Mouse (Mus musculus) adrenal gland, adult 2 months (tissue): ENCODE data around the gene Dr1. TPM values are rescaled to one million over a fixed set of nuclear protein-coding genes. Genes with fewer than 3 reads are reported as not detected.

ENCODE experiments used
- polyA plus RNA-seq: library from polyadenylated mRNA; depleted of rRNA; stranded (reverse); fragments of >200 nt; gene quantifications from 2 replicates; pipeline ENCODE4 v1.2.3, GENCODE M21; 2012; rRNA removed
- total RNA-seq, 2 experiments: library from RNA; stranded (reverse); gene quantifications; 2 replicates each; pipeline ENCODE4 v1.2.3; 2021

Gene Dr1
- total and polyA plus RNA-seq, 3 experiments, result 27.9 to 32.7 (median 30.4) TPM

Other genes with a start within 250 kb of the Dr1 start
- gene Mtf2, start 203.2 kb upstream of the Dr1 start, total RNA-seq, result 10 to 100 TPM; 18.4 to 26.6 TPM
- gene Mtf2, start 203.2 kb upstream of the Dr1 start, polyA plus RNA-seq, result 4.0 and 5.3 TPM in 2 replicates
- 10 to 100 TPM; 61.8 to 92.0 TPM for gene Tmed5, start 136.3 kb upstream of the Dr1 start, total RNA-seq
- 214 and 243 TPM in 2 replicates for gene Tmed5, start 136.3 kb upstream of the Dr1 start, polyA plus RNA-seq
- gene Ccdc18, start 136.0 kb upstream of the Dr1 start, total RNA-seq, result 1 to 10 TPM in 1 of 2 experiments, under 1 TPM in 1; 0.62 to 1.5 TPM
- 0.10 TPM in 1 of 2 replicates, not detected in the other for gene Ccdc18, start 136.0 kb upstream of the Dr1 start, polyA plus RNA-seq
- gene Pigg, start 43.7 kb downstream of the Dr1 start, total RNA-seq, result 10 to 100 TPM; 11.6 to 13.0 TPM
- 5.7 and 7.6 TPM in 2 replicates for gene Pigg, start 43.7 kb downstream of the Dr1 start, polyA plus RNA-seq
- 1 to 10 TPM; 1.6 to 3.3 TPM for gene Gm42517, start 99.0 kb downstream of the Dr1 start, total RNA-seq
- gene Gm42517, start 99.0 kb downstream of the Dr1 start, polyA plus RNA-seq, result 13.9 and 14.2 TPM in 2 replicates
- not detected for gene Pde6b, start 119.5 kb downstream of the Dr1 start, total RNA-seq
- not detected in 2 replicates for gene Pde6b, start 119.5 kb downstream of the Dr1 start, polyA plus RNA-seq
- gene Atp5k, start 165.6 kb downstream of the Dr1 start, total RNA-seq, result 100 to 1,000 TPM; 370 to 504 TPM
- 22.4 and 22.9 TPM in 2 replicates for gene Atp5k, start 165.6 kb downstream of the Dr1 start, polyA plus RNA-seq
- 1 to 10 TPM; 1.0 TPM for gene Mfsd7a, start 180.0 kb downstream of the Dr1 start, total RNA-seq
- 3.0 TPM in 2 replicates for gene Mfsd7a, start 180.0 kb downstream of the Dr1 start, polyA plus RNA-seq
- gene Pcgf3, start 192.3 kb downstream of the Dr1 start, total RNA-seq, result 10 to 100 TPM; 31.8 to 50.9 TPM
- 5.2 and 8.4 TPM in 2 replicates for gene Pcgf3, start 192.3 kb downstream of the Dr1 start, polyA plus RNA-seq